Mouse (Mus musculus) liver, embryonic 11.5 days (tissue): ENCODE measurements at regions not wholly inside any gene's neighbourhood (a gene's known extent, or its start where the extent isn't known, plus 50 kb on each side); places are given as distances from the start of the nearest gene placed in this dataset.

Source experiments
- ATAC-seq: fragments of 200-750 bp; cut with Nextera tagmentation; replicated peaks from 2 replicates; pipeline ENCODE4 v1.8.0; 2017; ENCODE audit warnings: moderate number of reproducible peaks, mild to moderate bottlenecking, moderate TSS enrichment, moderate library complexity; ENCODE audit not compliant: low FRiP score
- DNase-seq: peaks from one replicate; pipeline ENCODE4 v3.0.0-alpha.2; 2017; ENCODE audit warnings: low spot score
- H3K27ac ChIP-seq: fragments of 300-500 bp; sonication (generic); 2 replicates; pipeline ENCODE4 v1.5.1; 2014; ENCODE audit warnings: mild to moderate bottlenecking, low read depth, low read length, control low read depth
- H3K27me3 ChIP-seq: fragments of 300-500 bp; sonication (generic); replicated peaks from 2 replicates; pipeline ENCODE4 v1.6.1; 2014; ENCODE audit warnings: low read length, mixed read lengths; ENCODE audit not compliant: control insufficient read depth, insufficient read depth
- H3K36me3 ChIP-seq: fragments of 300-500 bp; sonication (generic); 2 replicates; pipeline ENCODE4 v1.6.1; 2014; ENCODE audit warnings: mild to moderate bottlenecking, low read length, moderate library complexity, mixed read lengths; ENCODE audit not compliant: control insufficient read depth, insufficient read depth
- H3K4me1 ChIP-seq: fragments of 300-500 bp; sonication (generic); replicated peaks from 2 replicates; pipeline ENCODE4 v1.6.1; 2014; ENCODE audit warnings: low read length, mixed read lengths; ENCODE audit not compliant: control insufficient read depth, insufficient read depth
- H3K4me2 ChIP-seq: fragments of 300-500 bp; sonication (generic); 2 replicates; pipeline ENCODE4 v1.6.1; 2014; ENCODE audit warnings: mild to moderate bottlenecking, control low read depth, moderate library complexity
- H3K4me3 ChIP-seq: fragments of 300-500 bp; sonication (generic); 2 replicates; pipeline ENCODE4 v1.5.1; 2014; ENCODE audit warnings: low read depth, low read length, control low read depth
- H3K9ac ChIP-seq: fragments of 300-500 bp; sonication (generic); 2 replicates; pipeline ENCODE4 v1.6.1; 2014; ENCODE audit warnings: low read depth, low read length, control low read depth
- H3K9me3 ChIP-seq: fragments of 300-500 bp; sonication (generic); 2 replicates; pipeline ENCODE4 v1.6.1; 2016; ENCODE audit warnings: low read length, inconsistent platforms, mixed read lengths; ENCODE audit not compliant: control insufficient read depth
- WGBS: fragments of 180-500 bp; shearing (Covaris S2); extraction: QIAGEN DNeasy Blood & Tissue Kit; methylation state at CpG from one replicate; pipeline ENCODE4 v1.1.7; 2014; 5-methylcytosine and 5-hydroxymethylcytosine counted together

GRCm38 (mm10) chr17:68916531-68916930 lies 90.1 kb downstream of the Tmem200c start:
- 90% methylated on average over 2 of the region's 2 CpGs for WGBS
- ATAC-seq = no peak

GRCm38 (mm10) chr17:68918228-68918627 lies 91.8 kb downstream of the Tmem200c start:
- Histone ChIP-seq H3K27ac (no peak overlapping the region), H3K27me3 (no peaks in the 10 kb centered on the region), H3K4me3 (no peak overlapping the region), H3K9ac (no peak overlapping the region), H3K4me1 (no peaks in the 10 kb centered on the region), H3K36me3 (no peaks in the 10 kb centered on the region), H3K4me2 (no peak overlapping the region), H3K9me3 (no peaks in the 10 kb centered on the region)
- no peak for DNase-seq
- no peak for ATAC-seq
- WGBS = 81% methylated on average over 5 of the region's 5 CpGs

More at GRCm38 (mm10) chr17:68916531-68916930, 90.1 kb downstream of the Tmem200c start:
- no peak overlapping the region for H3K9ac ChIP-seq
- DNase-seq = no peak
- H3K4me3 ChIP-seq = no peak overlapping the region
- H3K4me2 ChIP-seq = no peak overlapping the region
- no peaks in the 10 kb centered on the region for H3K4me1 ChIP-seq
- H3K27me3 ChIP-seq = no peaks in the 10 kb centered on the region
- no peaks in the 10 kb centered on the region for H3K36me3 ChIP-seq
- no peaks in the 10 kb centered on the region for H3K9me3 ChIP-seq
- no peak overlapping the region for H3K27ac ChIP-seq

- no peaks in the 10 kb centered on the region for H3K36me3 ChIP-seq
- H3K4me3 ChIP-seq = no peak overlapping the region
- H3K4me1 ChIP-seq = no peaks in the 10 kb centered on the region
- DNase-seq (no peak), ATAC-seq (no peak)
- WGBS = 77% methylated on average over 5 of the region's 5 CpGs
- H3K27me3 ChIP-seq = no peaks in the 10 kb centered on the region
- H3K9me3 ChIP-seq = no peaks in the 10 kb centered on the region
- H3K27ac ChIP-seq = no peak overlapping the region
- H3K4me2 ChIP-seq = no peak overlapping the region
- no peak overlapping the region for H3K9ac ChIP-seq
Observed at GRCm38 (mm10) chr17:68923271-68923670, 96.8 kb downstream of the Tmem200c start.

GRCm38 (mm10) chr17:68927418-68927817 lies 101.0 kb downstream of the Tmem200c start:
- 56% methylated on average over 6 of the region's 6 CpGs for WGBS
- no peak for DNase-seq
- H3K4me3 ChIP-seq = no peak overlapping the region
- H3K9me3 ChIP-seq = no peaks in the 10 kb centered on the region
- no peak for ATAC-seq
- no peak overlapping the region for H3K27ac ChIP-seq
- H3K4me1 ChIP-seq = no peaks in the 10 kb centered on the region
- H3K27me3 ChIP-seq = no peaks in the 10 kb centered on the region
- H3K36me3 ChIP-seq = no peaks in the 10 kb centered on the region
- H3K9ac ChIP-seq = no peak overlapping the region
- H3K4me2 ChIP-seq = no peak overlapping the region

- H3K4me2 ChIP-seq = no peak overlapping the region
- H3K4me1 ChIP-seq = no peaks in the 10 kb centered on the region
- no peak overlapping the region for H3K9ac ChIP-seq
- no peak overlapping the region for H3K4me3 ChIP-seq
- no peaks in the 10 kb centered on the region for H3K36me3 ChIP-seq
- WGBS = 66% methylated on average over 6 of the region's 6 CpGs
- DNase-seq = no peak
- no peak overlapping the region for H3K27ac ChIP-seq
- no peaks in the 10 kb centered on the region for H3K9me3 ChIP-seq
- no peak for ATAC-seq
- H3K27me3 ChIP-seq = no peaks in the 10 kb centered on the region
Observed at GRCm38 (mm10) chr17:68928691-68929090, 102.3 kb downstream of the Tmem200c start.

GRCm38 (mm10) chr17:68933265-68933664 lies 106.8 kb downstream of the Tmem200c start:
- no peaks in the 10 kb centered on the region for H3K36me3 ChIP-seq
- no peaks in the 10 kb centered on the region for H3K27me3 ChIP-seq
- H3K9ac ChIP-seq = no peak overlapping the region
- no peaks in the 10 kb centered on the region for H3K4me1 ChIP-seq
- WGBS = 86% methylated on average over 7 of the region's 7 CpGs
- no peak for DNase-seq
- ATAC-seq = no peak
- no peak overlapping the region for H3K4me3 ChIP-seq
- no peaks in the 10 kb centered on the region for H3K9me3 ChIP-seq
- H3K4me2 ChIP-seq = no peak overlapping the region
- no peak overlapping the region for H3K27ac ChIP-seq

GRCm38 (mm10) chr17:68934066-68934465 lies 107.6 kb downstream of the Tmem200c start:
- H3K4me3 ChIP-seq = no peak overlapping the region
- no peaks in the 10 kb centered on the region for H3K27me3 ChIP-seq
- no peak for DNase-seq
- no peak for ATAC-seq
- H3K36me3 ChIP-seq = no peaks in the 10 kb centered on the region
- H3K9me3 ChIP-seq = no peaks in the 10 kb centered on the region
- no peaks in the 10 kb centered on the region for H3K4me1 ChIP-seq
- H3K4me2 ChIP-seq = no peak overlapping the region
- H3K27ac ChIP-seq = no peak overlapping the region
- no peak overlapping the region for H3K9ac ChIP-seq
- WGBS = 79% methylated on average over 10 of the region's 10 CpGs

GRCm38 (mm10) chr17:68936016-68936415 lies 109.6 kb downstream of the Tmem200c start:
- H3K36me3 ChIP-seq = no peaks in the 10 kb centered on the region
- H3K27ac ChIP-seq = no peak overlapping the region
- H3K4me3 ChIP-seq = no peak overlapping the region
- no peak for ATAC-seq
- H3K4me2 ChIP-seq = no peak overlapping the region
- no peak for DNase-seq
- WGBS = 57% methylated on average over 4 of the region's 4 CpGs
- no peaks in the 10 kb centered on the region for H3K27me3 ChIP-seq
- no peak overlapping the region for H3K9ac ChIP-seq
- no peaks in the 10 kb centered on the region; the same call in 1 of the 2 replicates for H3K9me3 ChIP-seq
- no peaks in the 10 kb centered on the region for H3K4me1 ChIP-seq

GRCm38 (mm10) chr17:68956275-68956674 lies 119.2 kb upstream of the Epb41l3 start:
- DNase-seq (no peak), ATAC-seq (no peak)
- no peak overlapping the region for H3K27ac ChIP-seq
- no peak overlapping the region for H3K4me2 ChIP-seq
- no peak overlapping the region for H3K9ac ChIP-seq
- H3K4me1 ChIP-seq = no peaks in the 10 kb centered on the region
- no peak overlapping the region for H3K4me3 ChIP-seq
- no peaks in the 10 kb centered on the region for H3K9me3 ChIP-seq
- no peaks in the 10 kb centered on the region for H3K36me3 ChIP-seq
- no peaks in the 10 kb centered on the region for H3K27me3 ChIP-seq
- WGBS = 89% methylated on average over 2 of the region's 2 CpGs
